Mouse (Mus musculus) heart, postnatal 4 days (tissue): ENCODE measurements around the gene Gpr153. TPM values are rescaled to one million over a fixed set of nuclear protein-coding genes. Genes with fewer than 3 reads are reported as not detected.

Experiments
- DNase-seq: peaks from one replicate; pipeline ENCODE4 v3.0.0; 2021
- total RNA-seq, 2 experiments: library from RNA; stranded (reverse); gene quantifications; 2 replicates each; pipeline ENCODE4 v1.2.3; 2021

The Gpr153 gene
- total RNA-seq, 2 experiments from 2014 or later, result 30.1 to 30.6 TPM

- peak; percentile 78 for DNase-seq
Measured at GRCm38 (mm10) chr4:152318517-152319234, 44.6 kb downstream of the Gpr153 start, which contains the start of gene Rnf207. Rnf207 (minus strand) TSS chr4:152318993.

GRCm38 (mm10) chr4:152321464-152321863 lies 47.4 kb downstream of the Gpr153 start:
- DNase-seq, result no peak

GRCm38 (mm10) chr4:152324641-152325562 lies 50.9 kb downstream of the Gpr153 start:
- DNase-seq, result no peak

GRCm38 (mm10) chr4:152325574-152326411 lies 51.8 kb downstream of the Gpr153 start, which contains the start of gene Rpl22:
Rpl22 (plus strand) TSS chr4:152325742.
- peak; percentile 93 for DNase-seq

DNA sequence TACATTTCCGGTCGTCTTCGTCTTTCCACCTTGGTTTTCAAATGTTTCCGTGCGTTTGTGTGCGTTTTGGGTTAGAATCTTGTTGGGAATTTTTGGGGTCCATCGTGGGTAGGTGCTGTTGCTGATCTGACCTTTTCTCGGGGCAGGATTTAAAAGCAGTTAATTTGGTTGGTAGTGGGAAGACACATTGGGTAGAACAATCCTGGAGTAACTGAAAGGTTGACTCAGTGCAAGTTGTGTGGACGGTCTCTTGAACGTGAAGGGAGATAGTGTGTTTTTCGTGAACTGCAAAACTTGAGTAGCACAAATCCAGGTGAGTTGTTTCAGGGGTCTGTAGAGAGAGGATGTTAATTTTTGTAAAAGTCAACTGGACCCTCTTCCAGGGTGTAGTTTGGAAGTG lies 52.5 kb downstream of the Gpr153 start:
- no peak for DNase-seq

GRCm38 (mm10) chr4:152328691-152329090 lies 54.7 kb downstream of the Gpr153 start:
- DNase-seq, result peak; percentile 53

DNA sequence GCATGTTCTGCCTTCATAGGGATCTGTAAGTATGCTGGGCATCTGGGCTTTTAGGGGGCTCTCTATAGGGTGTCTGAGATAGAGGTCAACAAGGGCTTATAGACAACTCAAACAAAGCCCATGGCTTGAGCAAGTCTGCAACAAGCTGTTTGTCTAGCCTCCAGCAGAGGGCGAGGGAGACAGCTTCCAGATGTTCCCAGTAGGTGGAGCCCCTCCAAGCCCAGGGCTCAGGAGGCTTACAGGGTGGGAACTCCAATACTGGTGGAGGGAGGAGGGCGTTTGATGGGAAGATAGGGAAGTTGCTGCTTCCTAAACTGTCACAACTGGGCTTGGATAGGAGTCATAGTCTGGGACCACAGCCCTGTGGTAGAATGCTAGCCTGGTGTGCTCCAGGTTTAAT lies 58.9 kb downstream of the Gpr153 start:
- peak; percentile 84 for DNase-seq

DNA sequence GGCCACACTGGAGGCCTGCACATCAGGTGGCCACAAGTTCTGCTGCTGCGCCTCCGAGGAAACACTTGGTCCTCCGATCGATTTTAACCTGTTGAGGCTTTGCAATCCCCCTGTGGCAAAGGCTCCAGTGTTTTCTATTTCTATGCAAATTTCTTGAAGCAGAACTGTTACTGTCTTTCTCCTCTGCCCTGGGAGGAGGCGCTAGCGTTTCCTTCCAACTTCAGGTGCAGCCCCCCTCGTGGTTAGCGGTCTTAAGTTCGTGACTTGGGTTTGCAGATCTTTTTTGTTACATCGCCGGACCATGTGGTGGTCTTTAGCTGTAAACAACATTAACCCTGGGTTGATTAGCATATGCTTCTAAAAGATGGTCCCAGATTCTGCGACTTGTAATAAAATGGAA lies 59.6 kb downstream of the Gpr153 start:
- no peak for DNase-seq

Other genes starting within 250 kb of the Gpr153 start
- gene Zbtb48, start 246.6 kb upstream of the Gpr153 start, total RNA-seq, result 10 to 100 TPM; 10.5 to 11.1 TPM
- under 1 TPM; 0.10 to 0.11 TPM for gene Tas1r1, start 235.7 kb upstream of the Gpr153 start, total RNA-seq
- 10 to 100 TPM; 11.1 to 13.2 TPM for gene Nol9, start 234.9 kb upstream of the Gpr153 start, total RNA-seq
- gene Plekhg5, start 201.7 kb upstream of the Gpr153 start, total RNA-seq, result 10 to 100 TPM; 35.0 to 35.3 TPM
- gene Tnfrsf25, start 158.3 kb upstream of the Gpr153 start, total RNA-seq, result 1 to 10 TPM in 1 of 2 experiments, under 1 TPM in 1; 0.88 to 2.2 TPM
- gene Espn, start 121.9 kb upstream of the Gpr153 start, total RNA-seq, result 1 to 10 TPM; 1.5 to 1.8 TPM
- gene Hes2, start 115.4 kb upstream of the Gpr153 start, total RNA-seq, result not detected
- 10 to 100 TPM; 54.3 to 58.4 TPM for gene Acot7, start 96.1 kb upstream of the Gpr153 start, total RNA-seq
- gene Hes3, start 17.4 kb downstream of the Gpr153 start, total RNA-seq, result not detected
- gene Icmt, start 23.0 kb downstream of the Gpr153 start, total RNA-seq, result 10 to 100 TPM; 32.1 to 33.3 TPM
- gene Rnf207, start 44.8 kb downstream of the Gpr153 start, total RNA-seq, result 100 to 1,000 TPM; 105 to 116 TPM
- 100 to 1,000 TPM; 312 to 319 TPM for gene Rpl22, start 51.5 kb downstream of the Gpr153 start, total RNA-seq
- gene Chd5, start 64.4 kb downstream of the Gpr153 start, total RNA-seq, result under 1 TPM; 0.17 to 0.18 TPM
- 1 to 10 TPM; 1.5 to 2.6 TPM for gene Nphp4, start 202.5 kb downstream of the Gpr153 start, total RNA-seq
- gene Kcnab2, start 203.6 kb downstream of the Gpr153 start, total RNA-seq, result 1 to 10 TPM; 2.3 to 2.4 TPM